Mouse (Mus musculus): Measurements from ENCODE around the gene H1fx.
"Not testable (repeated sequence)": the region's sequence is repeated elsewhere in the genome, so short reads cannot be mapped to it uniquely, and the experiment has no call there.

Gene H1fx

GRCm38 (mm10) chr6:87981547-87982256 lies at the start of gene H1fx:
TSS of gene H1fx (minus strand) at chr6:87981637.
- DNase-seq (ENCODE audit: low read depth, low spot score), result peak; percentile 38

GRCm38 (mm10) chr6:88030432-88030831 lies 49.0 kb upstream of the H1fx start:
- DNase-seq (ENCODE audit: low read depth, low spot score), result no peak

GRCm38 (mm10) chr6:88027390-88027789 lies 46.0 kb upstream of the H1fx start:
- no peak for DNase-seq (ENCODE audit: low read depth, low spot score)

- no peak for DNase-seq (ENCODE audit: low read depth, low spot score)
These were observed 42.0 kb upstream of the H1fx start for GRCm38 (mm10) chr6:88023316-88023890.

GRCm38 (mm10) chr6:88019154-88019553 lies 37.7 kb upstream of the H1fx start:
- DNase-seq (ENCODE audit: low read depth, low spot score), result no peak

GRCm38 (mm10) chr6:88017821-88018220 lies 36.4 kb upstream of the H1fx start:
- no peak for DNase-seq (ENCODE audit: low read depth, low spot score)

GRCm38 (mm10) chr6:88015797-88016196 lies 34.4 kb upstream of the H1fx start:
- DNase-seq (ENCODE audit: low read depth, low spot score), result no peak

GRCm38 (mm10) chr6:88013456-88013855 lies 32.0 kb upstream of the H1fx start:
- no peak for DNase-seq (ENCODE audit: low read depth, low spot score)

GRCm38 (mm10) chr6:88012601-88013000 lies 31.2 kb upstream of the H1fx start:
- DNase-seq (ENCODE audit: low read depth, low spot score), result no peak

- peak; percentile 50 for DNase-seq (ENCODE audit: low read depth, low spot score)
These were observed 29.7 kb upstream of the H1fx start for GRCm38 (mm10) chr6:88011106-88011505.

GRCm38 (mm10) chr6:88009209-88009608 lies 27.8 kb upstream of the H1fx start:
- DNase-seq (ENCODE audit: low read depth, low spot score), result no peak

- not testable (repeated sequence) for DNase-seq (ENCODE audit: low read depth, low spot score)
These were observed 23.3 kb upstream of the H1fx start for GRCm38 (mm10) chr6:88004773-88005172.

GRCm38 (mm10) chr6:88003439-88003838 lies 22.0 kb upstream of the H1fx start:
- DNase-seq (ENCODE audit: low read depth, low spot score), result no peak

GRCm38 (mm10) chr6:87998358-87998757 lies 16.9 kb upstream of the H1fx start:
- no peak for DNase-seq (ENCODE audit: low read depth, low spot score)

- DNase-seq (ENCODE audit: low read depth, low spot score), result peak; percentile 86
These were observed 16.3 kb upstream of the H1fx start for GRCm38 (mm10) chr6:87997706-87998265.

- no peak for DNase-seq (ENCODE audit: low read depth, low spot score)
These were observed 15.2 kb upstream of the H1fx start for GRCm38 (mm10) chr6:87996606-87997005.

- DNase-seq (ENCODE audit: low read depth, low spot score), result no peak
These were observed 14.1 kb upstream of the H1fx start for GRCm38 (mm10) chr6:87995519-87995918.

GRCm38 (mm10) chr6:87993790-87994571 lies 12.5 kb upstream of the H1fx start:
- no peak for DNase-seq (ENCODE audit: low read depth, low spot score)

GRCm38 (mm10) chr6:87992733-87993132 lies 11.3 kb upstream of the H1fx start:
- DNase-seq (ENCODE audit: low read depth, low spot score), result peak; percentile 93

GRCm38 (mm10) chr6:87991886-87992285 lies 10.4 kb upstream of the H1fx start:
- DNase-seq (ENCODE audit: low read depth, low spot score), result peak; percentile 75

- DNase-seq (ENCODE audit: low read depth, low spot score), result no peak
These were observed 9.8 kb upstream of the H1fx start for GRCm38 (mm10) chr6:87991216-87991615.

GRCm38 (mm10) chr6:87982506-87982905 lies 1.1 kb upstream of the H1fx start:
- peak; percentile 54 for DNase-seq (ENCODE audit: low read depth, low spot score)
